Mouse (Mus musculus) lung, postnatal 0 days (tissue): Measurements from ENCODE around the gene Cd9.

Experiments
- CTCF ChIP-seq: IDR thresholded peaks from 2 replicates; pipeline ENCODE4 v1.5.1; 2016; ENCODE audit warnings: antibody characterized with exemption, mild to moderate bottlenecking
- EP300 ChIP-seq: IDR thresholded peaks from 2 replicates; pipeline ENCODE4 v1.6.1; 2016; ENCODE audit warnings: antibody characterized with exemption, mild to moderate bottlenecking, control low read depth

- TF ChIP-seq CTCF: no peak
- TF ChIP-seq EP300: no peak
These were observed at the start of gene Cd9 for GRCm38 (mm10) chr6:125494092-125494871.
